Mouse (Mus musculus) thymus, postnatal 25 days (tissue): ENCODE measurements around the gene Slu7.
A peak's percentile ranks its signal among the peaks of the same experiment; 100 is the strongest.

Experiments
- DNase-seq: peaks from one replicate; pipeline ENCODE4 v3.0.0; 2022

Slu7 gene

DNA sequence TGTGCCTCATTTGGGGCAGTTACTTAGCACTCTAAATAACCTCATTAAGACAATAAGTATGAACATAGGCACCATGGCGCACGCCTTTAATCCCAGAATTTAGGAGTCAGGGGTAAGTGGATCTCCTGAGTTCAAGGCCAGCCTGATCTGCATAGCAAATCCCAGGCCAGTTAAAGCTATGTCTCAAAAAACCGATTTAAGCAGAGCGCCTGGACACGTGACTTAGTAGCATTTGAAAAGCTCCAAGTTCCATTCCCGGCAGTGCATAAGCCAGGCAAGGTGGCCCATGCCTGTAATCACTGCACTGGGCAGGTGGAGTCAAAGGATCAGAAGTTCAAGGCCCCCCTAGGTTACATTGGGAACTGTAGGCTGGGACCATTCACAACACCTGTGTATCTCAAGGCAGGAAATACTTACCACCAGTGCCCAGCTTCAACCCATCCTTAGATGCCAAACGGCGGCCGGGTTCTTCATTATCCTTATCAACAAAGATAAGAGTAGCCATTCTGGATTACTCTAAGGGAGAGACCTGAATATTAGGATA is 8.3 kb upstream of the Slu7 start:
- DNase-seq = no peak

DNA sequence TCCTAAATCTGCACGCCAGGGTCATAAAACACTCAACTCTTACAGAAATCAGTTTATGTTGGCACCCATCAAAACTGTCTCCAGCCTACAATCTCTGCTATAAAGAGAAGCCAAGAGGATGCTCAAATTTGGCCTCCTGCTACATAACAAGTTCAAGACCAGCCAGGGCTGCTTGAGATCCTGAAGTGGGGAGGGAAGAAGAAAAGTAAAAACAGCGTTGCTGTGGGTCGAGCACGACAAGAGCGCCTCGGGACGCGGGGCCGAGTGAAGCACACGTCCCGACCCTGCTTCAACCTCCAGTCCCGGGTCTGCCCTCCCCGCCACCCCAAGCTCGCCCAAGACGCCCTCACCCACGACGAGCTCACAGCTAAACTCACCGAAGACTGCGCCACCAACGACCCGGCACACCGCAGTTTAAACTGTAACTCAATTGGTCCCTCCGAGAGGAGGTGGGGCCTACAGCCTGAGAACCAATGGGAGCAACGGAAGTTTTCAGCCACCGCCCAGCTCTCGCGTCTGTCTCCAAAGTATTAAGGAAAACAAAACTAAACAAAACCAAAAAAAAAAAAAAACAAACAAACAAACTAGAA is 7.6 kb upstream of the Slu7 start, which contains the start of gene Pttg1:
Gene Pttg1 (minus strand): TSS at position 428 of the 590 bp plus-strand sequence.
- DNase-seq = peak; percentile 85

- peak; percentile 33 for DNase-seq
Measured at GRCm38 (mm10) chr11:43426414-43426884, 7.1 kb upstream of the Slu7 start.

DNA sequence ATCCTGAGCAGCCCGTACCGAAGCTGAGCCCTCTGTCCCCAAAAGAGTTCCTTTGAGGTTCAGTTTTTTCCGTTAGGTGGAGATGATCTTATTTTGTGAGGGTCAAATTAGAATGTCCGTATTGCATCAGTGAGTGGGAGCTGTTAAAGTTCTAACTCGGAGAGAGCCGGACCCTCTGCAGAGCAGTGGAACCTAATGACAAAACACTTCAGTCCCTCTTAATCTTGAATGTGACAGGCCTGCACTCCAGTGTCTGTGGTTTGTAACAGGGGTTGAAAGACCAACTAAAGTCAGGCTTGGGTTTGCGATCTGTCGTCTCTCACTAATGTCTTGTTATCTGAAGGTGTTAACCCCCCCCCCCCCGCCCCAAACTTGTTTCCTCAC is 472 bp downstream of the Slu7 start:
- no peak for DNase-seq

GRCm38 (mm10) chr11:43441121-43441520 is 7.6 kb downstream of the Slu7 start:
- DNase-seq = no peak

DNA sequence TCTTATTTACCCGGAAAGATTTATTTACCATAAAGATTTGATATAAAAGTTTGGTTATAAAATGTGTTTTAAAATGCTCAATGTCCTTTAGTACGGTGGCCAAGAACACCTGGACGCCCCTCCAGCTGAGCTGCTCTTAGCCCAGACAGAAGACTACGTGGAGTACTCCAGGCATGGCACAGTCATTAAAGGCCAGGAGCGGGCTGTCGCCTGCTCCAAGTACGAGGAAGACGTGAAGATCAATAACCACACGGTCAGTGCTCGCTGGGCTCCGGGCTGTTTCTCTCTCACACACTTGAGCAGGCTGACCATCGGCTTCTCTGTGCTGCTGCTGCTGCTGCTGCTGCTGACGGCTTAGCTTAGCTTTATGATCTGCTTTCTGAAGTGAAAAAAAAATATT is 9.6 kb downstream of the Slu7 start:
- DNase-seq = no peak

DNA sequence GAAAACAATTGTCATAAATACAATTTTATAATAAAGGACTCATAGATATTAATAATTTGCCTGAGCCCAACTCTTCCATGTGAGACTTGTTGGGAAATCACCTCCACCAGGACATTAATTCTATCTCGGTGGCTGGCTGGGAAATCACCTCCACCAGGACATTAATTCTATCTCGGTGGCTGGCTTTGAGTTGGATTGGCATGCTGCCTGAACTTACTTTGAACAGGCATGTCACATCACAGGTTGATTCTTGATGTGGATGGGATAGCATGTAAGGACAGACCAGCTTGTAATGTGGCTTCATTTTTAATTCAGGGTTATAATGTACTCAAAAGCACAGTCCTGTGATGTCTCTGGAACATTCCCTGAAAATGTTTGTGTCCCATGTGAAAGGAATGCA is 16.4 kb downstream of the Slu7 start:
- no peak for DNase-seq

DNA sequence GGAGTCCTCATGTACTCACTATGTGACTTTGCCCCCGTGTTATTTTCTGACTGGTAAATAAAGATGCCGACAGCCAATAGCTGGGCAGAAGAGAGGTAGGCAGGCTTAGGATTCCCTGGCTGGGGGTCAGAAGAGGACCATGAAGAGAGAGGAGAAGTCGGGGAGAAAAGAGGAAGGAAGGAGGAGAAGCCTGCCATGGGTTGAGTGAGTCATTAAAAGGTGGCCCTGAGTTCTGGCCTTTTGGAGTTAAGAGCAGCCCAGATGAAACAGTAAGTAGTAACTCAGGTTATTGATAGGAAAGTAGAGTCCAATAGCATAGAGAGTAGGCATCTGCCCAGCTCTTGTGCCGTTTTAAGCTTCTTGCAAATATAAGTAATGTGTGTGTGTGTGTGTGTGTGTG is 17.8 kb downstream of the Slu7 start:
- no peak for DNase-seq

- no peak for DNase-seq
Measured at GRCm38 (mm10) chr11:43452266-43452665, 18.7 kb downstream of the Slu7 start.

- DNase-seq = no peak
Measured at GRCm38 (mm10) chr11:43463204-43463603, 29.7 kb downstream of the Slu7 start.

GRCm38 (mm10) chr11:43470118-43470517 is 36.6 kb downstream of the Slu7 start:
- no peak for DNase-seq

- DNase-seq = no peak
Measured at GRCm38 (mm10) chr11:43470881-43471820, 37.6 kb downstream of the Slu7 start.

GRCm38 (mm10) chr11:43473115-43473514 is 39.6 kb downstream of the Slu7 start:
- DNase-seq = no peak

DNA sequence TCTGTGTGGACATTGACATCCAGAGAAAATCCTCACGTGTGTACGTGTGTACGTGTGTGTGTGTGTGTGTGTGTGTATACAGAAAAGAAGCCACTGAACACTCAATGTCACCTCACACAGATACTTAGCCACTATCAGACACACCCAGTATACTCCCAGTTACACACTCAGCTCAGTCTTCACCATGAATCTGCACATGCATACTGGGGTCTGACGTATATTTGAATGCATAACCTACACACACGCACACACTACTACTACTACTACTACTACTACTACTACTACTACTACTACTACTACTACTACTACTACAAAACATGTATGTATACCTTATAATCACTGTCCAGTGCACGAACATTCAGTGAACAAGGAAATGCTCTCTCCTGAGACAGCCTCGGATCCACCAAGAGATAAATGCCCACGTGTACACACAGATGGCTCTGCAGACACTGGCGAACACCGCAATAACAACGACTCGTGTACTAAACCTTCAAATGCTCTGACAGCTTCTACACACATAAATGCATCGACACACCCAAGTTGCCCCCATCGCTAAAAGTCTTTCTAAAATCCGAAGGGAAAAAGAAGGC is 40.2 kb downstream of the Slu7 start:
- DNase-seq = no peak

DNA sequence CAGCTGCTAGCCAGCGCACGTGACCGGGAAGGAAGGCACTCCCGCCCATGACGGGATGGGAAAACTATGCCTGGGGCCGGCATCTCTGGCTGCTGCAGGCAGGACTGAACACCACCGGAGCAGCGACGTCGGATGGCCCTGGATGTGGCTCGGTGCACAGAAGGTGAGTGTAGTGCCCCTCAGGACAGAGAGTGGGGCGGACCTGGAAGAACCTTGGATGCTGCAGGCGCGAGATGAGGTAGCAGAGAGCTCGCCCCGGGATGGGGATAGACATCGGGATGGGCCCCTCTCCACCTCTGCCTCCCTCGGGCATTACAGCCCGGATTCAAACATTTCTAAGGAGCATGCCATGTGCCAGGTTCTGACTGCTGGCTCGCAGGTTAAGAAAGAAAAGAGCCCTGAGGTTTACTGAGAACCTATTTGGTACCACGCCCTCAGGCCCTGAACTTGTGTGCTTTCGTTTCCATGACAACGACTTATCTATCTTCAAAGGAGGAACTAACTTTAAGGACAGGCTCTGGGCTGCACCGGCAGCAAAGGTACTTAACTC is 40.8 kb downstream of the Slu7 start, which contains the start of gene C1qtnf2:
Gene C1qtnf2 (plus strand): TSS at position 52 of the 550 bp plus-strand sequence.
- no peak for DNase-seq

- DNase-seq = no peak
Measured at GRCm38 (mm10) chr11:43479376-43479775, 45.8 kb downstream of the Slu7 start.

GRCm38 (mm10) chr11:43480561-43480960 is 47.0 kb downstream of the Slu7 start:
- DNase-seq = no peak

DNA sequence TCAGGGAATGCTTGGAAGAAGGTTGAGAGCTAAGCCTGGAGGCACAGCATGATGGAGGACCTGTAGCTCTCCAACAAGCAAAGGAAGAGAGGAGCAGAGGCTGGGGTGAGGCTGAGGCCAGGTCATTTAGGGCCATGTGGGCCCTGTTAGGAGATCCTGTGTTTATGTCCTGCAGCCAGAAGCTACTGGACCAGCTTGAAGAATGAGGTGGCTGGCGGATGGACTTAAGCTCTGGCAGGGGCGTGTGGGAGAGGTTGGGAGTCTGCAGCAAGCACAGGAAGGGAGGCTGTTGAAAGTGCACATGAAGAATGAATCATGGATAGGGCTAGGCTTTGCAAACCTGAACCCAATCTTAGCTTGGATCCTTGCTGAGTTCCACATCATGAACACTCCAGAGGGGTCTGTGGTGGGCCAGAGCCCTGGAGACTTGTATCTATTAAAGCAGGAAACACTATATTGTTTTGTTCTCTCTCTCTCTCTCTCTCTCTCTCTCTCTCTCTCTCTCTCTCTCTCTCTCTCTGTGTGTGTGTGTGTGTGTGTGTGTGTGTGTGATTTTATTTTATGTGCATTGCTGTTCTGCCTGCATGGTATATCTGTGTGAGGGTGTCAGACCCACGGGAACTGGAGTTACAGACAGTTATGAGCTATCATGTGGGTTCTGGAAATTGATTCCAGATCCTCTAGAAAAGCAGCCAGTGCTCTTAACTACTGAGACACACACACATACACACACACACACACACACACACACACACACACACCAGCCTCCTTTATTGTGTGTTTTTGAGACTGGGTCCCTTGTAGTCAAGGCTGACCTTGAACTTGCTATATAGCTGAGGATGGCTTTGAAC is 48.4 kb downstream of the Slu7 start:
- DNase-seq = no peak

DNA sequence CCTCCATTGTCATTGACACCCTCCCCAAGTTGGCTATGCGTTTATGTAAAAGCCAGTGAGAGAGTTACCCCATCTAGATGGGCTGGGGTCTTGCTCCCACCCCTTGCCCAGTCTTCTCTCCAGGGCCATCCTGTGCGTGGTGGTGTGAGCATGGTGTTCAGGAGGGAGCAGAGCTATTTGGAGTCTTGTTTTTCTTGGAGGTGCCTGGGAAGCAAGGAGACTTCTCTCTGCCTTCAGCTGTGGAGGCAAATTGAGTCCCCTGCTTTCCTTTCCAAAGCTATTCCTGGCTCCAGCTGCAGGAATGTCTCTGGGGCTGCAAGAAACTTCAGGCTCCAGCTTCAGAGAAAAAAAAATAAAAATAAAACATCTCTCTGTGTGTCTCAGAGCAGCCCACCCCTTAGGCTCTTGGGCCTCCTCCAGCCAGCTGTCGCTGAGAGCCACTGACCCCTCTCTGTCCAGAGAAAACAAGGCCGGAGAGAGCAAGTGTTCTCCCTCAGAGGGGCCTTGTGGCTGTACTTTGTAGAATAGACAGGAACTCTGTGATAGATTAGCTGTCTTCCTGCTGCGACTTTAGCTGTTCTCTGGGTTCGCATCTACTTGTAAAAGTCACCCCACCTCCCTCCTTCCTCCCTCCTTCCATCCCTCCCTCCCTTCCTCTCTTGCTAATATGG is 49.7 kb downstream of the Slu7 start:
- no peak for DNase-seq

GRCm38 (mm10) chr11:43484057-43484456 is 50.5 kb downstream of the Slu7 start:
- DNase-seq = no peak

- DNase-seq = no peak
Measured at GRCm38 (mm10) chr11:43484652-43485051, 51.1 kb downstream of the Slu7 start.

DNA sequence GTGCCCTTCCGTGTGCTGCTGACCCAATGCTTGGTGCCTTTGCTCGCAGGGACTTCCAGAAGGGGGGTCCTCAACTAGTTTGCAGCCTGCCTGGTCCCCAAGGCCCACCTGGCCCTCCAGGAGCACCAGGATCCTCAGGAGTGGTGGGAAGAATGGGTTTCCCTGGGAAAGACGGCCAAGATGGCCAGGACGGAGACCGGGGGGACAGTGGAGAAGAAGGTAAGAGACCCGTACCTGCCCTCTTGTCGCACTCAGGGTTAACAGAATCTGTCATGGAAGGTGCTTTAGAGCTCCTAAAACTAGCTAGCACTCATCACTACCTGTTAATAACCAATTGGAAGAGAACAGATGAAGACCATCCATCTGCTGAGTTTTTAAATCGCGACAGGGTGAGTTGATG is 52.3 kb downstream of the Slu7 start:
- no peak for DNase-seq
